Mouse (Mus musculus) ES-E14 (cell line): ENCODE measurements around the gene P2rx1.

Experiments used
- CHD2 ChIP-seq: IDR thresholded peaks from 2 replicates; pipeline ENCODE4 v1.6.1; 2014; ENCODE audit warnings: mild to moderate bottlenecking, low read depth, low read length, inconsistent platforms
- HCFC1 ChIP-seq: IDR thresholded peaks from 2 replicates; pipeline ENCODE4 v1.6.1; 2012; ENCODE audit warnings: low read length, inconsistent platforms, borderline replicate concordance; ENCODE audit not compliant: insufficient read depth
- MAFK ChIP-seq: IDR thresholded peaks from 2 replicates; pipeline ENCODE4 v1.6.1; 2014; ENCODE audit warnings: mild to moderate bottlenecking, low read depth, low read length, inconsistent platforms; ENCODE audit not compliant: insufficient read depth
- ZNF384 ChIP-seq: IDR thresholded peaks from 2 replicates; pipeline ENCODE4 v1.6.1; 2012; ENCODE audit warnings: low read depth, low read length, inconsistent platforms

DNA sequence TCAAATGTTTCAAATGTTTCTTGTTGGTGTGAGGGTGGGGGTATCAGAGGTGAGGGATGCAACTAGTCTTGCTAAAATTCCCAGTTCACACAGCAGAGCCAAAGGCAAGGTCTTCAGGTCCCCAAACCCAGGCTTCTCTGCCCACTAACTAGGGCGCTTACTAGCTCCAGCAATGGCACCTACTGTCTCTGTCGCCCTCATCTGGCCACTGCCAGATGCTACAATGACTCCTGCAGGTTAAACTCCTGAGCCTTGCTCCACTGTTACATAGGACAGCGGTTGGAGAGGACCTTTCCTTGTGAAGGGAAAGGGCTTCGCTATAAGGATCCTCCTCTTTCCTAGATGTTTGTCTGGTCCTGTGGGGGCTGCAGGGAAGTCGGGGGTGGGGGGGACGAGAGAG, 2.1 kb downstream of the P2rx1 start:
- TF ChIP-seq CHD2 (no peak), MAFK (no peak), ZNF384 (no peak), HCFC1 (no peak)
